Mouse (Mus musculus) R1 (cell line): Measurements from ENCODE around the gene Adcy10.
A peak's percentile ranks its signal among the peaks of the same experiment; 100 is the strongest.

ENCODE experiments used
- DNase-seq: peaks from one replicate; pipeline ENCODE4 v3.0.0-alpha.2; 2018; ENCODE audit warnings: low read depth, low spot score

Adcy10 gene

GRCm38 (mm10) chr1:165484688-165485233 is at the start of gene Adcy10:
Adcy10 (plus strand) TSS chr1:165485183.
- peak; percentile 9 for DNase-seq

- DNase-seq, result no peak
Observed at GRCm38 (mm10) chr1:165438289-165439021, 46.5 kb upstream of the Adcy10 start.

DNA sequence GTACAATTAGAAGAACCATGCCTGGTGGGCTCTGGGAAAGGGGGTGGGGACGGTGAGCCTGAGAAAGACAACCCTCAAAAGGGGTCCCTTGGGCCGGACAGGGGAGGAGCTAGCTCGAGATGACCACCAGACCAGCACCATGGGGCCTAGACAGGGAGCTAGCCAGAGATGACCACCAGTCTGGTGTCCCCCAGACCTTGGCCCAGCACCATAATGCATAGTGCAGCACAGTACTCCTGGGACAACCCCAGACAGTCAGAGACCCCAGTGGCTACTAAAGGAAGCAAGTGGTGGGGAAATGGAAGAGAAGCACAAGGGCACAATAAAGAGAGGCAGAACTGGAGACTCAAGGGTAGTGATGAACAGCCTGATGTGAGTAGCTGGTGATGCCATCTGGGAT is 44.2 kb upstream of the Adcy10 start:
- DNase-seq, result no peak

- no peak for DNase-seq
Observed at GRCm38 (mm10) chr1:165441201-165441600, 43.8 kb upstream of the Adcy10 start.

- no peak for DNase-seq
Observed at GRCm38 (mm10) chr1:165441719-165442118, 43.3 kb upstream of the Adcy10 start.

DNA sequence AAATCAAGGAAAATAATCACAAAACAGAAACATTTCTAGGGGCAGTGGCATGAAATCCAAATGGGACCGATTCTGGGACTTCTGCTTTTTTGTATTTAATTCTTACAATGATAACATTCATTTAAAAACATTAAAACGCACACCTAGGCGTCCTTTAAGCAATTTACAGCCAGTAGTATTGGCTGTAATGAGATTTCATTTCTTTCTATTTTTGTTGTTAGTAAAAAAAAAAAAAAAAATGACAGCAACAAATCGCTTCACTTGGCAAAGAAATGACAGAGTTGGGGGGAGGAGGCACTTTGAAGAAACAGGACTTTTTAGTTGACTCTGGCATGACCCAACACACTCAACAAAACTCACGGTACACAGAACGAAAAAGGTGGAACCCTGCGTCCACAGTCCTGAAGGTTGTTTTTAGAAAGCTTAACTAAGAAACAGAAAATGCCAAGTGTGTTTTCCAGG is 25.9 kb upstream of the Adcy10 start:
- no peak for DNase-seq

- DNase-seq, result peak; percentile 70
Observed at GRCm38 (mm10) chr1:165459503-165460181, 25.3 kb upstream of the Adcy10 start.

- peak; percentile 96 for DNase-seq
Observed at GRCm38 (mm10) chr1:165460360-165460800, 24.6 kb upstream of the Adcy10 start, which contains the start of the genes Dcaf6 and Mpc2. Dcaf6 (minus strand) TSS chr1:165460475. Mpc2 (plus strand) TSS chr1:165460637.

GRCm38 (mm10) chr1:165460801-165461377 is 24.1 kb upstream of the Adcy10 start:
- peak; percentile 99 for DNase-seq

- DNase-seq, result peak; percentile 57
Observed at GRCm38 (mm10) chr1:165461681-165462080, 23.3 kb upstream of the Adcy10 start.

- no peak for DNase-seq
Observed at GRCm38 (mm10) chr1:165462861-165463260, 22.1 kb upstream of the Adcy10 start.

GRCm38 (mm10) chr1:165464574-165464973 is 20.4 kb upstream of the Adcy10 start:
- DNase-seq, result no peak

GRCm38 (mm10) chr1:165468971-165469370 is 16.0 kb upstream of the Adcy10 start:
- DNase-seq, result no peak

DNA sequence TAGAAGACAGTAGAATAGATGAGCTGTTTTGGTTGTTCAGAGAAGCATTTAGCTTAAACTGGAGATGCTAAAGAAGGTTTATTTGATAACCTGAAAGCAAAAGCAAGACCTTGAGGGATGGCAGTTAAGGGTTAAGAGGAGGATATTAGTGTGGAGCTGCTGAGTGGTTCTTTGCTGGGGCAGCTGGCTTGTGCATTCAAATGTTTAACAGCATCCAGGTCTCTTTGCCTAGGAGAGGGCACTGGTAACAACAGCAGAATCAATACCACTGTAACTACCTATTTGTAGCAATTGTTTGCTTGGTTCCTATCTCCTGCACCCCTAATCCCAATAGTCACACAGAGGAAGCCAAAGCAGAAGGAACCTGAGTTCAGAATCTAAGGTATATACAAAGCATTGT is 15.3 kb upstream of the Adcy10 start:
- DNase-seq, result no peak

- DNase-seq, result no peak
Observed at GRCm38 (mm10) chr1:165471490-165471889, 13.5 kb upstream of the Adcy10 start.

DNA sequence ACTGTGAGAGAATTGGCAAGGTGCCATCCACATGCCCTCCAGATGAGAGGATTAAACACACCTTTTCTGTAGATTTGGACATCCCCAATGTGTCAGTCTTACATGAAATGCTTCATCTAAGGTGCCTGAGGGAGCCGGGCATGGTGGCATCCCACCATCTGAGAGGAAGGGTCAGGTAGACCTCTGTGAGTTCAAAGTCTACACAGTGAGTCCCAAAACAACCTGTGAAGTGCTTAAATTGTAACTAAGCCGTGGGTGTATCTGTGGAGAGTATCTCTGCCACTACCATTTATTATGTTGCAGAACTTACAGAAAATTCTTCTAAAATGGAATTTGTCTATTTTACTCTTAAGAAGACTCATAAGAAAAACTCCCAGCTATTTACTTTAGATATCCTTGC is 1.1 kb downstream of the Adcy10 start:
- no peak for DNase-seq

- no peak for DNase-seq
Observed at GRCm38 (mm10) chr1:165489197-165489596, 4.2 kb downstream of the Adcy10 start.

GRCm38 (mm10) chr1:165498856-165499255 is 13.9 kb downstream of the Adcy10 start:
- DNase-seq, result no peak

DNA sequence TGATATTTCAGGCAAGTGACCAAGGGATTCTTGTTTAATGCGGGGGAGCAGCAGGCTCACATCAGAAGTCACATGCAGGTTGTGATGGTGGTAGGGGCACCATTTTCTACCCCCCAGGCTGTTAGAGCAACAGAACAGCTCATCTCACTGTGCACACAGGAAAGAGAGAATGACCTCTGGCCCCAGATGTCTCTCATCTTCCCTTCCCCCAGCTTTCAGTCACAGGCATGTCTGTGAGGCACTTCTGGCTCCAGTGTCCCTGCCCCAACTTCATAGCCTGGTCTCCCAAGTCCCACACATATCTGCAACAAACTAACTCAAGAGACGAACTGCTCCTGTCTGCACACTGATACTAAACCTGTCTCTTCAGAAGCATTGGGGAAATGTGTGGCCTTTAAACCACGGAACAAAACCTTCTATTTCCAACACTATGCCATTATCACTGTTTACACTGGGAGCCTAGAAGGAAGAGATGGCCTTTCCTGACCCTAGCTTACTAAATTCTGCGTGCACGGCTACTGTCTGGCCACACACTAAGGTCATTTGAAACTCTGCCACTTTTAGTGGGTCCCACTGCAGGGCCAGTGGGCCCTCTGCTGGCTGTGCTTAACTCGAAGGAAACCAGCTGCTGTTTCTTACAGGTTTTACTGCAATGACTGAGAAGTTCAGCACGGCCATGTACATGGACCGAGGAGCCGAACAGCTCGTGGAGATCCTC is 18.5 kb downstream of the Adcy10 start:
- DNase-seq, result no peak

DNA sequence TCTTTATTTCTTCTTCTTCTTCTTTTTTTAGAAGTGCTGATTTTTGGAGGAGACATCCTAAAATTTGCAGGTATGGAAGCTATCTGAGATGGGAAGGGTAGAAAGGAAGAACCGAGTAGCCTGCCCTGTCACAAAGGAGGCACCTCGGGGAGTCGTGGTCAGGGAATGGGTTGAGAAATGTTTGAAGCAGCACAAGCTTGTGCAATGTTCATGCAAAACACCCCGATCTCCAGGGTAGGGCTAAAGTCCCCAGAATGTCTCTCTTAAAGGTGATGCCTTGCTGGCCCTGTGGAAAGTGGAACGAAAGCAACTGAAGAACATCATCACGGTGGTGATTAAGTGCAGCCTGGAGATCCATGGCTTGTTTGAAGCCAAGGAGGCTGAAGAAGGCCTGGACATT is 21.3 kb downstream of the Adcy10 start:
- no peak for DNase-seq

DNA sequence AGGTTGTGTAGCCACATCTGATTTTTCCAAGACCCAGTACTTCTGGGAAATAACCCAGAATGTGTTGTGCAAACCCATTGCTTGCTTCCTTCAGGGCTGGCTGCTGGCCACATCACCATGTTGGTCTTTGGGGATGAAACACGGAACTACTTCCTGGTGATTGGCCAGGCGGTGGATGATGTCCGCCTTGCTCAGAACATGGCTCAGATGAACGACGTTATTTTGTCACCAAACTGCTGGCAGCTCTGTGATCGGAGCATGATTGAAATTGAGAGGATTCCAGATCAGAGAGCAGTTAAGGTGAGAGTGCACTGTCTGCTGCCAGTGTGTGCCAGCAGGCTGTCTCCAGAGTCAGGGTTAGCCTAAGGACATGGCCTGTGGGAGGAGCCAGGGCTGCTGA is 25.2 kb downstream of the Adcy10 start:
- no peak for DNase-seq

DNA sequence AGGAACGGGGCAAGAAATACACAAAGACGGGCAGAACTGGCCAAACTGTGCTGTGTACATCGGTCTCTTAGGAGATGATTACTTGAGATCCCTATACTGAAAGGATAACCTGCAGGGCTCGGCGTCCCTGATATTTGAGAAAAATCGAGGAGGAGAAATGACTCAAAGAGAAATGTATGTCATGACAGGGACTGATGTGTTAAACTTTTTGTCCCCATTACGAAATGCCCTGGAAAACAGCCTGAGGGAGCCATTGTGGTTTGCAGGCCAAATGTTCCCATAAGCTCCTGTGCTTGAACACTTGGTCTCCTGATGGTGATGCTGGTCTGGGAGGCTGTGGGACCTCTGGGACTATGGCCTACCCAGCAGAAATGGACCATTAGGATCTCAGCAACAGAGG is 35.7 kb downstream of the Adcy10 start:
- no peak for DNase-seq
